Mouse (Mus musculus) cerebellum, adult 8-10 months (tissue): ENCODE data around the gene Hcn3.
"Not testable (repeated sequence)": the region's sequence is repeated elsewhere in the genome, so short reads cannot be mapped to it uniquely, and the experiment has no call there.

Experiments used
- DNase-seq: peaks from one replicate; pipeline ENCODE4 v3.0.0; 2022

The Hcn3 gene

DNA sequence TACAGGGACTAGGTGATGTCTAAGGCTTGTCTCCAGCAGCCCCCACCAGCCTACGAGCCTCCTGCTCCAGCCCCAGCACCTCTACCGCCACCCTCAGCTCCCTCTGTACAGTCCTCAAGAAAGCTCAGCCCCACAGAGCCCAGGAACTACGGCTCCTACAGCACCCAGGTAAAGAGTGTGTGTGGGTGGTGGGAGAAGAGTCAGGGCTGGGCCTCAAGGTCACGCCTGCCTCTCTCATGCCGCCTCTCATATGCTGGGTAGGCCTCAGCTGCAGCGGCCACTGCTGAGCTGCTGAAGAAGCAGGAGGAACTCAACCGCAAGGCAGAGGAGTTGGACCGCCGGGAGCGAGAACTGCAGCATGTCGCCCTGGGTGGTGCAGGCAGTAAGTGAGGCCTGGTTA is 19.1 kb upstream of the Hcn3 start:
- DNase-seq, result no peak

DNA sequence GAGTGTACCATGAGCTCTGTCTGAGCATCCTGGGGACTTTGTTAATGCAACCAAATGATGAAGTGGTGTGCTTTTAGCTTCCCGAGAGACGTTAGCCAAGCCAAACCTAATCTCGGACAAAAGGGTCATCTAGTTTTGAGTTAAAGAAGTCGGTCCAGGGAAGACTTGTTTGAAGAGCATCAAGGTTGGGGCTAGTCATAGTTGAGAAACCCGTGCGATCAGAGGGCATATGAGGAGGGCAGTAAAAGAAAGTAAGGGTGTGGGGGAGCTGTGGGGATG is 18.1 kb upstream of the Hcn3 start:
- no peak for DNase-seq

DNA sequence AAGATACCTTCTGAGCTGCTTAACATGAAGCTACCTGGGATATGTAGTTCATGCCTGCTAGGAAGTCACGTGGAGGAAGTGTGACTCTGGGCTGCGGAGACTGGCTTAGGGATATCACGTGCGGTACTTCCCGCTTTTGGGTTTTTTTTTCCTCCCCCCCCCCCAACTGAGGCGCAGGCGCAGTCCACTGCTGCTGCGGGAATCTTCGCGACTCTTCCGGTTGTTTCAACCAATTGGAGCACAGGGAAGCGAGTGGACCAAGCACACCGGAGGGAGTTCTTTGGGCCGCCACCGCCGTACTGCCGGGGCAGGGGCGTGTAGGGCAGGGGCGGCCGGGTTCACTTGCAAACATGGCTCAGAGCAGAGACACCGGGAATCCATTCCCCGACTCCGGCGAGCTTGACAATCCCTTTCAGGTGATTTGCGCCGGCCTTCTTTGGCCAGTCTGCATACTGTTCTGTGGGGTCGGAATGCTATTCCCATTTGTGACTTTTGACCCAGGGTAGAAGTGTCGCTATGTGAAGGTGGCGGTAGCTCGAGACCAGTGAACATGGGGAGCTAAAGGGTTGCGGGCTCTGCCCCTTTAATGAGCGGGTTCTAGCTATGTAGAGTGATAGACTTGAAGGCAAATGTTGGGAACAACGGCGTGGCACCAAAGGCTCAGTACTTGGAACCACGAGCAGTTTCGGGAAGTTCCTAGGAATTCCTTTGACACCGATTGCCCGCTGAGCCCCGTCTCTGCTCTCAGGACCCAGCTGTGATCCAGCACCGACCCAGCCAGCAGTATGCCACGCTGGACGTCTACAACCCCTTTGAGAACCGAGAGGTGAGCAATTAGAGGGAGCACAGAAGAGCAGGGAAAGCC is 17.5 kb upstream of the Hcn3 start, which contains the start of gene Scamp3:
TSS of gene Scamp3 (plus strand) at position 232 of the 865 bp plus-strand sequence.
- peak; percentile 78 for DNase-seq

DNA sequence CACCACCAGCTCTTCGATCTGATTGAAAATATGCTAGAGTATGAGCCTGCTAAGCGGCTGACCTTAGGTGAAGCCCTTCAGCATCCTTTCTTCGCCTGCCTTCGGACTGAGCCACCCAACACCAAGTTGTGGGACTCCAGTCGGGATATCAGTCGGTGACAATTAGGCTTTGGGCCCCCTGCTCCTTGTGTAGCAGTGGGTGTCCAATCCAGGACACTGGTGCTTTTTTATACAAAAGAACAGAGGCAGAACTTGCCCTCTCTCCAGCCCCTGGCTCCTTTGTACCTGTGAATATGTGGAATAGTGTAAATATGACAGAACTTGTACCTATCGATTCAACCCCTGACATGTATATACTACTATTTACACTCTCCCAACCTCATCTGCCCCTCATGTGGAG is 16.4 kb upstream of the Hcn3 start:
- DNase-seq, result no peak

DNA sequence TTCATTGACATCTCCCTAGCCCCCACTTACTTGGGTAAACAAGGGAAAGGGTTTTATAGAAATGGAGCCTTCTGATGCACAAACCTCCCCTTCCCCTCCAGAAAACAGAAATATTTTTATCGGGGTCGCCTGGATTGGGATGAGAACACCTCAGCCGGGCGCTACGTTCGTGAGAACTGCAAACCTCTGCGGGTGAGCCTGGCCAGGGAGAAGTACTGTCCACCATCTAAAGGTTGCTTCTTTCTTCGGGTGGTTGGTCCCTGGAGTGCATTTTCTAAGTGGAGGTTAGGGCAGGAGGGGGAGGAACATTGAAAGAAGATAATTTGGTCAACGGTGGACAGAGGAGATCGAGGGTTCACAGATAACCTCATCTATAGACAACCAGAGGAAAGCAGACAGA is 15.5 kb upstream of the Hcn3 start:
- DNase-seq, result no peak

DNA sequence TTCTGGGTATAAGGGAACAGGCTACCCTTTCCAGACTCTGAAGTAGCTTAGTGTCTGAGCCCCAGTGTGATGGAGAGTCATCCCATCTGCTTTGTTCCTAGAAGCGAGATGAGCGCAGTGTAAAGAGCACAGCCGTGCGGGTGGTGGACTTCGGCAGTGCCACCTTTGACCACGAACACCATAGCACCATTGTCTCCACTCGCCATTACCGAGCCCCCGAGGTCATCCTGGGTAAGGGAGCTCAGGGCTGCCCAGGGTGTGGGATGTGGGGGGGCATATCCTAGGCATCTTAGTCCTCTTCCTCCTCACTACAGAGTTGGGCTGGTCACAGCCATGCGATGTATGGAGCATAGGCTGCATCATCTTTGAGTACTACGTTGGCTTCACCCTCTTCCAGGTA is 14.8 kb upstream of the Hcn3 start:
- no peak for DNase-seq

DNA sequence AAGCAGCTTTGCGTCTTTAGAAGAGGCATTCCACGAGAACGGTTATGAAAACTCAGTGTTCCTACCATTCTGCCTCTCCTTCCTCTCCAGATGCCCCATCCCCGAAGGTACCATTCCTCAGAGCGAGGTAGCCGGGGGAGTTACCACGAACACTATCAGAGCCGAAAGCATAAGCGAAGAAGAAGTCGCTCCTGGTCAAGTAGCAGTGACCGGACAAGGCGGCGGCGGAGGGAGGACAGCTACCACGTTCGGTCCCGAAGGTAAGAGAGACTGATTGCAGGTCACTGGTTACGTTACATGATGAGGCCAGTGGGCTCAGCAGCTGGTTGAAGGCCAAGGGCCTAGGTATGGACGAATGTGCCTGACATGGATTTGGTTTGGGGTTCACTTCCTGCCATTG is 6.9 kb upstream of the Hcn3 start:
- DNase-seq, result no peak

DNA sequence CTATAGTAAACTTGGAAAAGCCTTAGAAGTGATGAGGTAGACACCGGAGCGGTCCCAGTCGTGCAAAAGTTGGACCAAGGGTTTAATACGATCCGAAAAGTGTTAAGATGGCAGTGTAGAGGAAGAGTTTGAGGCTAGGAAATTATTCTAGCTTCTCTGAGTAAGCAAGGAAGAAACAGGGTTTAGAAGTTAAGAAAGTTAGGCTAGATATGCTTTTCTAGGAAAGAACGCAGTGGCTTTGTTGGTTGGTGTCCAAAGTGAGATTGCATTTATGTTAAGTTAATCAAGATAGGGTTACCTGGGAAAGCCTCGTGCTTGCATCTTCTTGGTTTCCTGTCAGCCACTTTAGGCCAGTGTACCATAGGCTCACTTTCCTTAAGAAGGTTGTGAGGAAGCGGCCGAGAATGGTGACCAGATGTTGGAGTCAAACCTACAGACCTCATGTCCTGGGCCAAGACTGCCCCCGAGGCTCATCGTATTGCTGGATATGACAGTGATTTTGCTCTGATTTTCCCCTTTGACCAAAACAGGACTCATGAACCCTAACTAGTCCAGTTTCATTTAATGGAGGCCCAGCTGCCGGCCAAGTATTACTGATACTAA is 5.4 kb upstream of the Hcn3 start:
- DNase-seq, result no peak

DNA sequence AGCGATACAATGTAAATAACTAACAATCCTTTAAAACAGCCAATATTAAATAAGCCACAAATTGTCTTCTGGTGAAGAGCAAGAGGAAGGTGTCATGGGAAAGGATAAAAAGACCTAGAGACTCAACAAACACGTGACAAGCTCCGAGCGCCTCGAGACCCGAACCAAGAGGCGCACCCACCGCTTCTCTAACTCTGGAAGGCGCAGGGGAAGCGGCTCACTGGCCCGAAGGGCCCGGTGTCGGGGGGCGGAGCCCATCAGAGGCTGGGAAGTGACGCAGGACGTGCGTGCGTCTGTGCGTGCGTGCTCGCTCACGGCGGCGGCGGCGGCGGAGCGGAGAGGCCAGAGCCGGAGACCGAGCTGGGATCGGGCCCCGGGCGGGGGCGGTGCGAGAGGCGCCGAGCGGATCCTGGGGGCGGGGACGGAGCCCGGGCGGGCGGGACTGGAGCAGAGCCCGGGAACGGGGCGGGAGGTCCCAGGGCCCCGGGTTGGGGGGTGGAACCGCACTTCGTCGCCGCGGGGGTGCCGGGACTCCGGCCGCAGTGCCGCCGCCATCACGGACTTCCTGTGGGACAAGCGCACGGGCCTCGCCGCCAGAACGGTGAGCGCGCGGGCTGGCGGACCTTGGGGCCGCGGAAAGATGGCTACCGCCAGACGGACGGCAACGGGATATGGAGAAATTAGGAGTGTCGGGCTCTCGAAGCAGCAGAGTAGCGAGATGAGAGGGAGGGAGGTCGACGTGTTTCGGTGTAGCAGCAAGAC is 4.7 kb upstream of the Hcn3 start, which contains the start of gene Clk2:
TSS of gene Clk2 (plus strand) at position 290 of the 762 bp plus-strand sequence.
- peak; percentile 90 for DNase-seq

DNA sequence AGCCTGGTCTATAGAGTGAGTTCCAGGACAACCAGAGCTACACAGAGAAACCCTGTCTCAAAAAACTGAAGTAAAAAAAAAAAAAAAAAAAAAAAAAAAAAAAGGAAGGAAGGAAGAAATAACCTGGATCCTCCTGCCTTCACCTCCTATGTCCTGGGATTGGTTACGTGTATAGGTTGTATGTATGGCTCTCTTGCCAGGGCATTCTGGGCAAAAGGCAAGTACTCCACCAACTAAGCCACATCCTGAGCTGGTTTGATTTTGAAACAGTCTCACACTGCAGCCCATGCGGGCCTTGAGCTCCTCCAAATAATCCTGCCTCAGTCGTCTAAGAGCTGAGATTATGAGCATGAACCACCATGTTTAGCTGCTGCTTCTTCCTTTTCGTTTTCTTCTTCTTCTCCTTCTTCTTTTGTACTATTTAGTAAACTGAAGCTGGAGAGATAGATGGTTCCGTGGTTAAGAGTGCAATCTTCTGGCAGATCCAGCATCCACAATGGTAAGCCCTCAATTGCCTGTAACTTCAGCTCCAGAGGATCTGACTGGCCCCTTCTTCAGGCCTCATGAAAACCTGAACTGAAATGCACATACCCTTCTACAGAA is 3.7 kb upstream of the Hcn3 start:
- no peak for DNase-seq

DNA sequence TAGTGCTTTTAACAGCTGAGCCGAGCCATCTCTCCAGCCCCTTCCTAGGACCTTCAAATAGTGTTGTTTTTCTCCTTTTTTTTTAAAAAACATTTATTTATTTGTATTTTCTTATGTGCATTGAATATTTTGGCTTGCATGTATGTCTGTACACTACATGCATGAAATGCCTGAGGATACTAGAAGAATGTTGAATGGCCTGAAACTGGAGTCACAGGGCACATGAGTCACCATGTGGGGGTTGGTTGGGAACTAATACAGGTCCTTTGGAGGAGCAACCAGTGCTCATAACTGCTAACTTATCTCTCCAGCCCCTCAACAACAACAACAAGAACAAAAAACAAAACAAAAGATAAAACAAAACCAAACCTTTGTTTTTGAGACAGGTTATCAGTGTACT is 3.1 kb upstream of the Hcn3 start:
- no peak for DNase-seq

DNA sequence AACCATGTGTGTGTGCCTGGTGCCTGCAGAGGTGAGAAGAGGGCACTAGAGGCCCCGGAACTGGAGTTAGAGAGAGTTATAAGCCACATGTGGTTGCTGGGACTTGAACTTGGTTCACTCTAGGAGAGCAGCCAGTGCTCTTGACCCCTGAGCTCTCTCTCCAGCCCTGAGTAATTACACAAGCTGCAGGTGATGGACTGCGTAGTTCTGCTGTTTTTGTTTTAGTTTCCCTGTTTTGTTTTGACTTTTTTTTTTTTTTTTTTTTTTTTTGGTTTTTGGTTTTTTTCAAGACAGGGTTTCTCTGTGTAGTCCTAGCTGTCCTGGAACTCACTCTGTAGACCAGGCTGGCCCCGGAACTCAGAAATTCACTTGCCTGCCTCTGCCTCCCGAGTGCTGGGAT is 1.8 kb upstream of the Hcn3 start:
- DNase-seq, result no peak

DNA sequence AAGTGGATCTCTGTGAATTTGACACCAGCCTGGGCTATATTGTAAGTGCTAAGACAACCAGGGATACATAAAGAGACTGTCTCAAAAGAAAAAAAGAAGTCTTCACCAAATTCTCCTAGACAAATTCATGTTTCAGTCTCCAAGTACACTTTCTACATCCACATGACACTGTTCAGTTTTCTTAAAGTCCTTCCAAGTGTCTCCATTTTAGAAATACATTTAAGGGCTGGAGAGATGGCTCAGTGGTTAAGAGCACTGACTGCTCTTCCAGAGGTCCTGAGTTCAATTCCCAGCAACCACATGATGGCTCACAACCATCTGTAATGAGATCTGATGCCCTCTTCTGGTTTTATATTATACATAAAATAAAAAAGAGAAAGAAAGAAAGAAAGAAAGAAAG is 1.2 kb upstream of the Hcn3 start:
- not testable (repeated sequence) for DNase-seq

DNA sequence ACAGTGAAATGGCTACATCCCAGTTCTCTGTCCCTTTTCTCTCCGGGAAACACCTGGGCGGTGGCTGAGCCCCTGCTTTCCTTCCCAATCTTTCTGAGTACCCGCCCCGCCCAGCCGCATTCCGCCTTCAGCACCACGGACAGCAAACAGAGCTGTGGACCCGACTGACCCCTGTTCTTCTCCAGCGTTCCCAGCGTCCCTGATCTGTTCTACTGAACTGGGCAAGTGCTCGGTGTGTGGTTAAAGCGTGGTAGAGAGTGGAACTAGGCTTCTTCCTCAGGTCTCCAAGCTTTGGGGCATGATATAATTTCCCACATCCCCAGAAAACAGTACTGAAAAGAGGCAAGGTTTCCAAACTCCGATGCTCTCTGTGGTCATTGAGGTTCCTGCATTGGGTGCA is 785 bp downstream of the Hcn3 start:
- no peak for DNase-seq

DNA sequence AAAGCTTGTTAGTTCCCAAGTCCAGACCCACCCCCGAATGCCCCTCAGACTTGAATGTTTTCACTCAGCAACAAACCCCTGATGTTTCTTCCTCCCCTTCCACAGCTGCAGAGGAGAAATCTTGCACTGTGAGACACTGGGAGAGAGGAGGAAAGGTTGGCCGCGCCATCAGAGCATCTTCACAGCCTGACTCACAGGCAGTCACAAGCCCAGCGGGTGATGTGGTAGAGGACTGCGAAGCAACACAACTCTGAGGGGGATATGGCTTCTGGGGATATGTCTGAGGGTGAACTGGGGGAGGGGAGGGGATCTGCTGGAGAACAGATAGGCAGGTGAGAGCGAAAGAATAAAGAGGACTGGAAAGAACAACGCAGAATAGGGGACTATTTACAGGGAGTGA is 1.3 kb downstream of the Hcn3 start:
- no peak for DNase-seq

DNA sequence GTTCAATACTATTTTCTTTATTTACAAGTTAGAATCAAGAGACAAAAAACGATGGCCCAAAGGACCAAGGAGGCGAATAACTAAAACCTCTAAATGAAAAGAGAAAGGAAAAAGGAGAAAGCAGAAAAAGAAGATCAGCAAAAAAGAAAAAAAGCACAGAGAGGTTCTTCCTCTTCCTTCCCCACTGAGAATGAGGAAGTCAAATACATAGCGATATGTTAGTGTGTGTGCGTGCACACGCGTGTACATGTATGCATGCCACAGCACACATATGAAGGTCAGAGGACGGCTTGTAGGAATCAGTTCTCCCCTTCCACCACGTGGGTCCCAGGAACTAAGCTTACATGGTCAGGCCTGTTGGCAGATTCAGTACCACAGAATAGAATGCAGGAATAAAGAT is 3.0 kb downstream of the Hcn3 start:
- no peak for DNase-seq

DNA sequence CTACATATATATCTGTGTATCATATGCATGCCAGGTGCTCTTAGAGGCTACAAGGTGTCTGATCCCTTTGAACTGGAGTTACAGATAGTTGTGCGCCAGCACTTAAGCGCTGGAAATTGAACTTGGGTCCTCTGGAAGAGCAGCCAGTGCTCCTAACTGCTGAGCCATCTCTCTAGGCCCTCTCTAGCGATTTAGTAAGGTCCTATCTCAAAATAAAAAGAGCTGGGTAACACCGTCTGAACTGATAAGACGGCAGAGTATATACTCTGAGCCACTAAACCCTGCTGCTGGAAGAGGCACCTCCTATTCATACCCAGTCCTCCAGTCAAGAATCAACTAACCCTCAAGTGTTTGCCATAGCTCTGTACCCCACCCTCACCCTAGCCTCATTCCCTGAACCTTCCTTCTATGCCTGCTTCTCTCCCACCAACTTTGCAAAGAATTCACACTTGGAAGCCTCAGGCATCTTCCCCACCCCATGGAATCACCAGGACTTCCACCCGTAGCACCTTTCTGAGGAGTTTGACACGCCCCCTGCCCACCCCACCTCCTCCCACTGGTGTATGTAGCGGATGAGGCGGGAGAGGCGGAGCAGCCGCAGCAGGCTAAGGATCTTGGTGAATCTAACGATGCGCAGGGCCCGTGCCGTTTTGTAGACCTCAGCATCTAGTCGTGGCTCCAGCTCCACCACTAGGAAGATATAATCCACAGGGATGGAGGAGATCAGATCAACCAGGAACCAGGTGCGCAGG is 7.7 kb downstream of the Hcn3 start:
- no peak for DNase-seq

DNA sequence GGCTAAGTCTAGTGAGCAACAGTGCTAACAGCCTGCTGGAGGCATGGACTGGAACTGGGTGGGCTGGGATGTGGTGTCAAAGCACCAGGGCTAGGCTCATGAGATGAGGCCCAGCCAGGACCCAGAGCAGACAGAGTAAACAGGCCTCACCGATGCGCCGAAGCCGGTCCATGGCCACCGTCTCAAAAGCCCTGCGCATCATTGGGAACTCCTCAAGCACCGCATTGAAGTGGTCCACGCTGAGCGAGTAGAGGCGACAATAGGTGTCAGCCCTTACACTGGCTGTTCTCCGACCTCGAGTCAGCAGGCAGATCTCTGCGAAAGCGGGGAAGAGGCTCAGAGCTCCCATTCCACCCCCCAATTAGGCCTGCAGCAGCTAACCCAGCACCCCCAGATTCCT is 11.4 kb downstream of the Hcn3 start:
- DNase-seq, result no peak

DNA sequence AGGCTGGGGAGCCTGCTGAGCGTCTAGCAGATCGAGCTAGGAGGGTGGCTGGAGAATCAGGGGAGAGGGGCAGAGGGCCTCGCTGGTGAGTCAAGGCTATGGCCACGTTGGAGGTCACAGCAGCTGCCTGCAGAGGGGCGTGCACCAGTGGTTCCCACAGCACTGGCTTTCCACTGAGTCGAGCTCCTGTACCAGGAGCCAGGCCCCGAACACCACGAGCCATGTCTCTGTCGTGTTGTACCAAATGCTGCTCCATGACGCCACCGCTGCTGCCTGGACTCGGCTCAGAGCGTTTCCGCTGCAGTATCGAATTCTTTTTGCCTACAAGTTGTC is 12.1 kb downstream of the Hcn3 start:
- no peak for DNase-seq

DNA sequence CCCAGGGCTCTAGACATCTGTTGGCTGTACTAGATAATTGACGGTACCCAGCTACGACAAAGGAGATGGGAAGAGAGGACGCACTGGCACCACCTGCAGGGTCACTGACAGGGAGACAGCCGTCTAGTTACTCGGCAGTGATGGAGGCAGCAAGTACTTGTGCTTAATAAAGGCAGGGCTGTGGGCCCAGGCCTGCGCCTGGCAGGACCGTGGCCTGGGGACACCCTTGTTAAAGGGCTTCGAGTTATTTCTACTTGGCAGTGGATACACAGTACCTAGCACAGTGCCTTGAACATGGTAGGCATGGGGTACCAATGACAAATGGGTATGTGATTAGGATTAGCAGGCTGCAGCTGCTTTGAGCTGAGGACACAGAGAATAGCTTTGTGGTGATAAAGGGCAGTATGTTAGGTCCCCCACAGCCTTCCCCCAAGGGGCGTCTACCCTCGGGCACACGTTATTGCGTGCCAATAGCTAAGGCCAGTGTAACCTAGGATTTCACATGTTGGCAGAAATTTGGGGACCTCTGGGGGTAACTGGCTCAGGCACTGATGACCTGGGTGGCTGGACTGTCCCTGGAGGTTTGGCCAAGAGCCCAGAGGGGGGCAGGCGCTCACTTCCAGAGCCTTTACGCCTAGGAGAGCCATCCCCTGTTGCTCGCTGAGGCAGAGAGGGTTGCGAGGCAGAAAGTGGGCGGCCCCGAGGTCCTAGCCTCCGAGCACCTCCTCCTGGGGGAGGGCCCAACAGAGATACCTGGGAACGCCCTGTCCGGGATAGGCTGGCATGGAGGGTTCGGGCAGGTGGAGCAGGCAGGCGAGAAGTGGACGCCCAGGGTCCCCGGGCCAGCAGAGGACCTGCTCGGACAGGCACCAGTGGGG is 12.7 kb downstream of the Hcn3 start:
- no peak for DNase-seq

DNA sequence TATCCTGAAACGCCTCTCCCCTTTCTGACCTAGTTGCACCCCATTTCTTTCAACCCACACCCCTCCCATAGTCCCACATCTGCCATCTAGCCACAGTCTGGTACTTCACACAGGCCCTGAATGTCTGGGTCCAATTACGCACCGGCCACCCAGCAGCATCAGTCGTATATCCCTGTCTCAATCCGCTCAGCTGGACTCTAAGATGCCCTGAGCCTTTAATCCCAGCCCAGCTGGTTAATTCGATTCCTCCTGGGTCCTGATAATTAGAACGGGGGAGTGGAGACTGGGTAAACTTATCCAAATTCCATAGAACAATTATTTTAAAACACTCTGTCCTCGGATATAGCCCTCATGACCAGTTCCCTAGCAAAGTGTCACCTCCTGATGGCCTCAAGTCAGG is 14.4 kb downstream of the Hcn3 start:
- no peak for DNase-seq

DNA sequence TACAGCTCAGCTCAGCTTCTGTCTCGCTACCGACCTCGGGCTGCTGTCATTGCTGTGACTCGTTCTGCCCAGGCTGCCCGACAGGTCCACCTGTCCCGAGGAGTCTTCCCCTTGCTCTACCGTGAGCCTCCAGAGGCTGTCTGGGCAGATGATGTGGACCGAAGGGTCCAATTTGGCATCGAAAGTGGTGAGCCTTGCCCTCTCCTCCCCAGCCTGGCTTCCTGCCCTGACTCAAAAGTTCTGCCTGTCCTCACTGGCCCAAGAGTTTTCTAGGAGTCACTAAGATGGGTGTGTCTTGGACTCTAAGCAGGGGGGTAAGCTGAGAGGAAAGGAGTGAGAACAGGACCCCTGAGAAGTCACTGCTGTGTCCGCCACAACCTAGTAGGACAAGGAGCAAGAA is 15.2 kb downstream of the Hcn3 start:
- DNase-seq, result no peak
